Mouse (Mus musculus): ENCODE measurements around the gene Dync1i1.

Gene Dync1i1

DNA sequence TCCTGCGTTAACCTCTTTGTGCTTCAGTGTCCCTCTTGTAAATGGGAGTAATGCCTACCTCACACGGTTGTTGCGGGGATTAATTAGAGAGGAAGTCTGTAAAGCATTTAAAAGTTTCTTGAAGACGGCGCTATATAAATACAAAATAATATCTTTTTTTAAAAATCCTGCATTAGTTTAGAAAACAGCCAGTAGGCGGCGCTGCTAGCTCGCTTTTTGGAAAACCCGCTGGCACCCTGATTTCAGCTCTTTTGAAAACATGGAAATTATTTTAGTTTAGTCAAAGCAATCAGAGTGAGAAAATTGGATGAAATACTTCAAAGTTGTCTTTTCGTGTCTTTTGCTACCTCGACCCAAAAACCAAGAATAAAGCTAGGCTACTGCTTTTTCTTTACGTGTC lies 132.9 kb downstream of the Dync1i1 start:
- peak; percentile 61 for DNase-seq (ENCODE audit: low spot score)

DNA sequence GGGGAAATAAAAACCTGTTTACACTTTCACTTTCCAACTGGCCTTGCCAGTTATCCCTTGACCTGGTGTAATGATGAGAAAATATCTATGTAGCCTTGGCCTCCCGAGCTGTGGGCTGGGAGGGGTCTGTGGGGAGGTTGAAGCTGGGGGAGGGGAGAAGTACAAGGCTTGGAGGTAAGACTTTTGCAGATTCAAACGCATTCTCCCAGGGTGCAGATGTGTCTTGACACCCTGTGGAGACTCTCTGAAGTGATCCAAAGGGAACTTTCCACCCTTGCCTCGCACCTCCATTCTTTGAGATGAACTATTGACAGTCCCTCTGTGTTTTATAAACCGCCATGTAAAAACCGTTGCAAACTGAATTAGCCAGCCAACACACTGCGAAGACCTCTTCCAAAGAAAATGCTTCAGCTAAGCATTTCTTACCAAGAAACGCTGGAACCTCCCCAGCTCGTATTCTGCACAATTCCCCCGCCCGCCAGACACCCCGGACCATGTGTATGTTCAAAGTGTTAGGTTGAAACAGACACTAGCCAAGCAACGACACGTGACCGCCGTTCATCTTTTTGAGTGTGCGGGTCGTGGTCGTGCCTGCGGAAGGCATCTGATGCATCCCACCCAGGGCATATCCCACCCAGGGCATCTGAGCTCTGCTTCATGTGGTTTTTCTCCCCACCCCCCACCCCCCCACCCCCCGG lies 133.6 kb downstream of the Dync1i1 start:
- peak; percentile 34 for DNase-seq (ENCODE audit: low spot score)

DNA sequence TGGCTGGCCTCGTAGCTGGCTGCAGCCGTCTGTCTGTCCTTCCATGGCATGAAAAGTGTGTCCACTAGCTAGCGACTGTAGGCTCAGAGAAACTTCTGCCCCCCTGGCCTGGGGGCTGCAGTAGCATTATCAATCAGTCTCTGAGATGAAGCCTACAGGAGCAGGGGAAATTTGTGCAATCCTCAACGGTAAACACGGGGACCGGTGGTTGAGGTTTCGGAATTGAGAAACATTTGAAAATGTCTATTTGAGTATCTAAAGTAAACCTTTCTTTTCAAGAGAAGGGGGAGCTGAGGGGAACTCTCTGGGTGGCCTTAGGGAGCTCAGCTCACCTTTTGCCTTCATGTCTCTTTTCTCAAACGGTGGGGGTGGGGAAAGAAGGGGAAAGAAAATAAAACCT lies 134.2 kb downstream of the Dync1i1 start:
- DNase-seq (ENCODE audit: low spot score), result no peak

DNA sequence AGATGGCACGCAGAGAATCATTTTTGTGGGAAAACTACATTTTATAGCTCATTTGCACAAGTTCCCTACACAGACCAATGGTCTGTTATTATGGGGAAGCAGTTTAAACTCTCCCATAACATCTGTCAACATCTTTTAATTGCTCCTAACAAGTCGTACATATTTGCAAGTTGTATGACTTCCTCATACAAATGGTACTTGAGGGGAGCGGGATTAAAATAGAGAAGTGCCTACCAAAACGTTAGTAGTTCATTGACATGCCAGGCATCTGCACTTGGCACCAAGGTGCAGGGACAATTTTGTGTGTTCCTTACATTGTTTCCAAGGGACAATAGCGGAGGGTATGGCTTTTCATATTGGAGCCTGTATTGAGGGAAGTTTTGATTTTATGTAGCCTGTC lies 140.7 kb downstream of the Dync1i1 start:
- no peak for DNase-seq (ENCODE audit: low spot score)

DNA sequence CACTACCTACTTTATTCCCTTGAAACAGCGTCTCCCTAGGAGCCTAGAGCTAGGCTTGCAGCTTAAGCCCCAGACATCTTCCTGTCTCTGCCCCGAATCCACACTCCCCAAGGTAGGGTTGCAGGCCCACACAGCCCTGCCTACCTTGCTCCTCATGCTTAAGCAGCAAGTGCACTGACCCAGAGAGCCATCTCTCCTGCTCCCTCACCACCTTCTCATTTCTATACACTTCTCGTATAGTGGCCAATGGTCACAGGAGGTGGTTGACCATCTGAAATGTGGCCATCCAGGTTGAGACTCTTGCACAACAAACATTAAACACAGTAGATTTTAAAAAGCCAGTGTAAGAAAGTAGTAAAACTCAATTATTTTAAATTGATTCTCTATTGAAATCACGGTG lies 141.8 kb downstream of the Dync1i1 start:
- DNase-seq (ENCODE audit: low spot score), result no peak

DNA sequence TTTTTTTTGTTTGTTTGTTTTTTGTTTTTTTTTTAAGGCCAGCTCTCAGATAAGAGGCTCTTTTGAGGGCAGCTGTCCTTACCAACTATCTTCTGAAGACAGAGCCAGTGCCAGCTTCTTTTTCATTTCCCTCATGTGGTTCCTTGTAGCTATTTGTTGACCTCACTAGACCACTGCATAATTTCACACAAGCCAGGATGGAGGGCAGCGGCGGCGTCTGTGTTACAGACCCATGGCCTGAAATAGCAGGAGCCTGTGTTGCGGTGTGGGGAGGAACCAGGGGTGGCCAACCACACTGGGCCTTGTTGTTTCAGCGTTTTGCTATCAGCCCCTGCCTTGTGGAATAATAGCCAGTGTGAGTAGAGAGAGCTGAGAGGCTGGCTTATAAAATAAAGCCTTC lies 145.6 kb downstream of the Dync1i1 start:
- no peak for DNase-seq (ENCODE audit: low spot score)

DNA sequence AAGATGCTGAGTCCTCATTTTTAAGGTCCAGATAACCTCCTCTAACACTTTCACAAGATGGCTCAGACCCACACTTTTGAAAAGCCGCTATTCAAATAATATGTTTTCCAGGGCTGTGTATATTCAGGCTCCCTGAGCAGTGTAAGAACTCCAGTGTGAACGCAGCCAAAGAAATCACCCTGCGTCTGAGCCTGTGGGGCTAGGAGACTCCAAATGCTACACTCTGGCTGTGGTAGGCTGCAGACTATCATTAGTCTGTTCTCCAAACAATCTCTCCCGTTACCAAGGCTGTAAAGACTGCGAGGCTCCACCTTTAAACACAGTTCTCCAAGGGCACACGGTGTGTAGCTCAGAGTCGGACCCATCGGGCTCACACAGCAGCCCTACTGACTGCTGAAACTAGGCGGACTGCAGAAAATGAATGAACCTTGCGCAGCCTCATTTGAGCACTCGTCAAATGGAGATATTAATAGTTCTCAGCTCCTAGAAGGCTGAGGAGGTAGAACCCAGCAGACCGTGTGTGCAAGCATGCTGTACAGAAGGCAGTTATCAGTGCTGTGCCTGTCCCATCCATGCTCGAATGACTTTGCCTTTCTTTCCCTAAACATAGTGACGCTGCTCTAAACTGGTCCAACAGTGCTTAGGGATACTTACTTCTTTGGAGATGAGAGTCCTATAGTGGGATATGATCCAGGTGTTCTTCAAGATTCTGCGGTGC lies 146.3 kb downstream of the Dync1i1 start:
- no peak for DNase-seq (ENCODE audit: low spot score)

DNA sequence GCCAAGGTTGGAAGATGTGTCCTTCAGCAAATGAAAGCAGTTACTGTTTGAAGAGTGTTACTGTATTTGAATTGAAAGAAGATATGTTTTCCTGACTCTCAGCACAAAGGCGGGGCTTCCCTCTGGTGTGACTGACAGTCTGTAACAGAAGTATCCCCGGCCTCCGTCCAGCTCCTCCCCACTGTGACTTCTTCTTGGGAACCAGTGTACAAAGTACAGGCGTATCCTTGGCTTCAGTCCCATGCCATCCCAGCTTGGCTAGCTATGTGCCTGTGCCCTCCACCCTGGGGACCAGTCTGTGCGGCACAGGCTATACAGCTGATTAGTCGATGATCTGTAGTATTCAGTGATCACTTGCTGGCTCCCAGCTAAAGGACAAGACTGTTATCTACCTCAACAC lies 163.9 kb downstream of the Dync1i1 start:
- no peak for DNase-seq (ENCODE audit: low spot score)

DNA sequence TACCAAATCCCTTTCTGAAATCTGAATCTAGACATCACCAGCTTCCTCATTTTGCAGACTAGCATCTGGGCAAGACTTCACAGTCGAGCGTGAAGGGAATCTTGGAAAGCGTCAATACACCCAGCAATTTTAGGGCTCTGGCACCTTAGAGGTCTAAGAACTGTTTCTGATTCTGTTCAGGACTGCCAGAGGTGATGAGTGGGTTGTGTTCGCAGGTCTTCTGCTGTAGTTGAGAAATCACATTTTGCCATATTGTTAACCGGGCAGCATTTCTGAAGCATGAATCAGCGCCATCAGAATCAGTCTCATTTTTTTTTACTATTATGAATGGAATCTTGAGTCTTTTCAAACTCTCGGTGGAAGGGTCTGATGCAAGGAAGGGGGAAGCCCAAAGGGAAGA lies 185.9 kb downstream of the Dync1i1 start:
- DNase-seq (ENCODE audit: low spot score), result no peak

DNA sequence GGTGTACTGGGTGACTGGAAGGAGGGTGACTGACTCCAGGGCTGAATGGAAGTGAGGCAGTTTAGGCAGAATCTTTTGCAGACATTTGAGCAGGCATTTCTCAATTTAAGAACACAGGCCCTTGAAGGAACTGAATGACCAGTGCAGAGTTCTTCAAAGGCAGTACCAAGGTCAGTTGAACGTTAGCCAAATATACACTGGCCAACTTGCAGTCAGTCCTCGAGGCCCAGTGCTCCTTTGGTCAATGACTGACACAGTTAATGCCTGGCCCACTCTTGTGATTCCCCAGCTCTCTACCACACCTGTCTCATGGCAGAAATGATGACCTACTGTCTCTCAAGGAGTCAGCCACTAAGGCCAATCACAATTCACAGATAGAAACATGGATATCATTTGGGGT lies 189.6 kb downstream of the Dync1i1 start:
- DNase-seq (ENCODE audit: low spot score), result no peak

DNA sequence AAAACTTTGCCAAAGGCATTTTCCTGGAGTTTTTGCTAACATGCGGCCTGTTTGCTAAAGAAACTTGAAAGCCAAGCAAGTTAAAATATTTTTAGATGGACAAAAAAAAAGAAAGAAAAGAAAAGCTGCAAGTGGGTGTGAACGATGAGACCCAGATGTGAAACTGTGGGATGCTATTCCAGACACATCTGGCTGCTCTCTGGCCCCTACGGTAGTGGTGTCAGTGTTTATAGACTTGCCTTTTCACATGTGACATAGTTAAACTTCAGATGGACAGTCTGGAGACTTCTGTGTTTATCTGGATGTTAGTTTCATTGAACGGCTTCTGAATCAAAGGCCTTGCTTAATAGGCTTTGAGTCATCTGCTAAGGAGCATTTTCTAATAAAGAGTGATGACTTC lies 195.2 kb downstream of the Dync1i1 start:
- DNase-seq (ENCODE audit: low spot score), result no peak

DNA sequence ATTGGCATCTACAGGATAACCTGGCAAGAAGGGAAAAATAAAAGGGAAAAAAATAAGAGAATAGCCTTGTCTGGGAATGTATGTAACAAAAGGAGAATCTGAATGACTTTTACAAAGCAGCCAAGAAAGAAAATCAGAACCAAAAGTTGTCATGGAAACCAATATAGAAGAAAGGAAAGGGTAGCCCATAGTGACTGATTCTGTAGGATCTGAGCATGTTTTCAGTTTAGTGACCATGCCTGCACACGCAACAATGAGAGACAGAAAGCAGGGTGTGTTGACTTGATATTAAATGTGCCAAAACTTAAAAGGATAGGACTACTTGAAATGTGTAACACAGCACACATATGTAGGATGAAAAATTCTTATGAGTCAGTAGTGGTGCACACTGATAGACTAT lies 197.2 kb downstream of the Dync1i1 start:
- DNase-seq (ENCODE audit: low spot score), result no peak

DNA sequence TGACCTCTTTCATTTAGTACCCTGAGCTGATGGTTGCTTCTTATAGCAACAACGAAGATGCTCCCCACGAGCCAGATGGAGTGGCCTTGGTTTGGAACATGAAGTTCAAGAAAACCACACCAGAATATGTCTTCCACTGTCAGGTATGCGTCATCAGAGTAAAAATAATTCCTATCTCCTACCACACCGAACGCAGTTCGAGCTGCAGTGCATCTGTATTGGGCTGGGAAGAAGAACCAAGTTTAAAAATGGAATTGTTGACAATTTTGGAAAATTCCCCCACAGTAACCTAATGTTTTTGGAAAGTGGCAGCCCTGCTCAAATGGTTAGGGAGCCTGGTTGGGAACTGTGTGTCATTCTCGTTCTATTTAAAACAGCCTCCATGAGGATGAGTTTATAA lies 197.7 kb downstream of the Dync1i1 start:
- DNase-seq (ENCODE audit: low spot score), result no peak

DNA sequence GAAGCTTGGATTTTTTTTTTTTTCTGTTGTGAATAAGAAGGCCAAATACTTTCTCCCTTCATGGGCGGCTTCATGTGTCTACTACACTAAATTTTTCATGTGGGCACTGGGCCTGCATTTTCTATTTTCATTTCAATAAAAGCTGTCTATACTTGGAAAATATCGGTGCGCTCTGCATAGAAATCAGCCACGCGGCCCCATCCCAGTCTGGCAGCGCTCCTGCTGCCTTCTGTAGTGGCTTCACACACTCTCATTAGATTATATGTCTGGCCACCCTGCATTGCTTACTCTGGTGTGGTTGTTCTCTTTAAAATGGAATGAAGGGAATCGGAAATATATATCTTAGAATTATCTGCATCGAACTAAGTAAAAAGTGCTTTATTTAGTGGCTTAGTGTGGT lies 204.7 kb downstream of the Dync1i1 start:
- no peak for DNase-seq (ENCODE audit: low spot score)

DNA sequence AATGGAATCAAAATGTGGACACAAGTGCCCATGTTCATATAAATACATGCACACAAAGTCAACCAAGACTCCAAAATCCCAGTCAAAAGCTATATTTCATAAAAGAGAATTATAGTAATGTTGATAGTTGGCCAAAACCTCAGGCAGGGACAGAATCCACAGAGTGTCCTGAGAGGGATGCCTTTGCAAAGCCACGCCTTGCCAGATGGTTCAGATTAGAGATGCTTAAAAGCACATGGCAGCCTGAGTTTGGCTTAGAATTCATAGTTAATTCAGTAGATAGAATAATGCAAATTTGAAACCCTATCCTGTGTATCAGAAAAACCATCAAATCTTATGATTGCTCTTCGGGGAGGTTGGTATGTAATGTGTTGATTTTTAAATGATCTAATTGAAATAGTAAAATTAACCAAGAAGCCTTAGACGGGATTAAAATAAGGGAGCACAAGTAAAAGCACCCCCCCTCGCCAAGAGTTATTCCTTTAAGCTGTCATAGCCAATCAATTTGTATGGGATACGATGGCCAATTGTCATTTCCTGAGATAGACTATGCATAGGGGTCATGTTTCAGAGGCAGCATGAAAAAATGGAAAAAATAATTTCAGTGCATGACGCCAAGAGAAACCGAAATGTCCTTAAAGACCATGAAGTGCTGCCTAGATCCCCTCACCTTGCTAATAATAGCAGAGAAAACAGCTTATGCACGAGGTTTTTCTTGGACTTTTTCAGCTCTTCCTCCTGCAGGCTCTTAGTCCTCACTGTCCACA lies 210.3 kb downstream of the Dync1i1 start:
- DNase-seq (ENCODE audit: low spot score), result peak; percentile 37

DNA sequence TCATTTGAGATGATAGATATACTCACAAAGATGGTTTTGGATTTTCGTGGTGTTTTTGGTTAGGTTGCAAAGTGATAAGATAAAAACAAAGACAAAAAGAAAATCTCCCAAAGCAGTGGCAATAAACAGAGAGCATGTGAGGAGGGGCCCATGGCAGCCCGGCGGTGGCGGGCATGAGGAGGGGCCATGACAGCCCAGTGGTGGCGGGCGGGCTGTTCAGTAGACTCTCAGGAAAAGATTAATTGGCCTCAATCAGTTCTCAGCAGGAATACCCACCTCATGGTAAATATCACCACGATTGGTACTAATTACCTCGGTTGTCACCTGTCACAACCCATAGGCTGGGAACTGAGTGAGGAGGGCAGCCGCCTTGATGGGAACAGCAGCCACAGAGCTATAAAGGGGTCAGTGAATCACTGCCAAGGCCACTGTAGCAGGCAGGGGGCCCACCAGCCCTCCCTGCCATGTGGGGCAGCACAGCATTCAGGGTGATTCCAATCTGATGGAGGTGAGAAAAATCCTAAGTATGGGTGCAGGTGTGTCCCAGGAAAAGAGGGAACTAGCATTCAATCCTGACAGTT lies 224.5 kb downstream of the Dync1i1 start:
- no peak for DNase-seq (ENCODE audit: low spot score)

DNA sequence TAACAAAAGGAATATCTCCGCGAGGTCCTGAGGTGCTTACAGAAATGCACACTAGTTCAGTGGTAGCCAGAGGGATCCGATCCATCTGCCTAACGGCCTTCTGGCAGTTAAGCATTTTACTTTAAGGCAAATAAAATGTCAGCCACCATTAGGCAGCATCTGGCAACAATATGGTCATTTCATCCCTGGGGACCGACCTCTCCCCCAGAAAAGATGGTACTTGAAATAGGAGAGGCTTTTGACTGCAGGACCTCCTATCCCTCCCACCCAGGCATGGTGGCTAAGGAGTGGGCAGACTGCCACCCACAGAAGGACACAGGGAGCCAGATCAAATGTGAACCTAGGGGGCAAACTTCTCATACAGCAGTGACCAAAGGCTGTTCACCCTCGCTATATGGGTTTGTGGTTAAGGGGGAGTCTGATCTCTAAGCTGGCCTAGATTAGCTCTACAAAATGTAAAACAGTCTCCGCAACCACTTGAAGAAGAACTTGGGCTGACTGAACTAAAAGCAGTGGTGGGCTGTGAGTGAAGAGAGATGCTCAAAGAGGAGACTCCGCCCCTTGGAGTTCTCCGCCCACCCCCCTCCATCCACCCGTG lies 231.0 kb downstream of the Dync1i1 start:
- DNase-seq (ENCODE audit: low spot score), result peak; percentile 46

DNA sequence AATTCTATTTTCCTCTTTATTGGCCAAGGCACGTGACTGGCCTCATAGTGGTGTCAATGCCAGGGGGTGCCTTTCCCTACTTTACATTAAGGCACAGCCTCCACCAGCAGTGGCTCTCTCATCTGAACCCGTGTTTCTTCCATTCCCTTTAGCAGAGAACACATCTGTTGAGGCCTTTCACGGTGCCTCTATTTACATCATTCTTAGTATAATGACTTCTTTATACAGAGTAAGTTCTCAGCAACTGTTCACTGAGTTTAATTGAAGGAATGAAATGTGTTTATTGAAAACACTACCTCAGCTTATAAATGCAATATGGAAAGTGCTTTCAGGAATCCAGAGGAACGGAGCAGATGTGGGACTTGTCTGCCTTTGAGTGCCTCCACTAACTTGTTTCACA lies 235.3 kb downstream of the Dync1i1 start:
- DNase-seq (ENCODE audit: low spot score), result no peak

DNA sequence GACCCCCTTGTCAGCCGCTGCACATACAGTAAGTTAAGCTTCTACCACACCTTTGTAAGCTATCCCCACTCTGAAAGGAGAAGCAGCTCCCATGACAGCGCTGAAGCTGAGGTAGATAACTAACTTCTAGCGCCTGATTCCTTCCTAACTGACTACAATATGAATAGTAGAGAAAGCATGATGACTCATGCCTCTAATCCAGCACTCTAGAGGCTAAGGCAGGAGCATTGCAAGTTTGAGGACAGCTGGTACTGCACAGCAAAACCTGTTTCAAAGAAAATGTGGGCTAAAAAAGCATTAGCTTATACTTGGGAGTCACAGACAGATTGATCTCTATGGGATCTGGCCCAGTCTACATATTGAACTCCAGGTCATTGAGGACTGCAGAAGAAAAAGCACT lies 236.5 kb downstream of the Dync1i1 start:
- DNase-seq (ENCODE audit: low spot score), result no peak

DNA sequence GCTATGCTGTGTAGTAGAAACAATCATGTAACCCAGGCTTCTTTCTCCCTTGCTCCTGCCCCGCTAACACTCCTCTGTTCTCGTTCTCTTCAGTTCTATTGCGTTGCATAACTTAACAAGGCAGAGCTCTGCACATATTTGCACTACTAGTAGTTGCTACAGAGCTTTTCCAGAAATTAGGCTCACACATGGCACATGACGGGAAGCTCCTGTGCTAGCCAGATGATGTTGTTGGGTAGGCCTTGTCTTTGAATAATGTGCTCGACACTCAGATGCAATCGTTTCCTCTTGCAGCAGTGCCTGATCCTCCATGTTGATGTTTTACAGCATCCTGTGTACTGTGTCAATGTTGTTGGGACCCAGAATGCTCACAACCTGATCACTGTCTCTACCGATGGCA lies 240.9 kb downstream of the Dync1i1 start:
- no peak for DNase-seq (ENCODE audit: low spot score)

DNA sequence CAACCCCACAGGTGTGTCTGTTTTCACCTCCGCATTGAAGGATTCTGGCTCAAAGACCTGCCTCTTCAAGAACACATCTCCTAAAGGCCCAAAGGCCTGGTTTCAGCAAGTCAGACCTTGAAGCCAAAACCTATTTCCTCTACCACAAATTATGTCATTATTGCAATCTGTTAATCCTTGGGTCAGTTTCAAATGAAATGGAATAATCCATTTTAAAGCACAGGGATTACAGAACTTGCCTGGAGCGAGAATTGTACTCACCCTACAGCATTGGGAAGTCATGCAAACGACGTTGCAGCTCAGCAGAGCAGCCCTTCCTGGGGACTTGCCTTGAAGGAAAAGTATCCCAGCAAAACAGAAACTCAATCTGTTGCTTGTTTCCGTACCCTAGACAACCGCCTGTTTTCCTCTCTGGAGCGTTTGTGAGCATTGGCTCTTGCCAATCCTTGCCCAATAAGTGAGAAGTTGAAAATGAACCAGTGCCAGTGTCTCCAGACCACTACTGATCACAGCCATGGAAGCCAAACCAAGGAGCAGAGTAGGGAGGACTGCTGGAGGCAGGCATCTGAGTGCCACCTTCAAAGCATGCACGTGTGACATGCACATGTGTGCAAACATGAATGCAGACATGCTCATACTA lies 241.5 kb downstream of the Dync1i1 start:
- DNase-seq (ENCODE audit: low spot score), result no peak

DNA sequence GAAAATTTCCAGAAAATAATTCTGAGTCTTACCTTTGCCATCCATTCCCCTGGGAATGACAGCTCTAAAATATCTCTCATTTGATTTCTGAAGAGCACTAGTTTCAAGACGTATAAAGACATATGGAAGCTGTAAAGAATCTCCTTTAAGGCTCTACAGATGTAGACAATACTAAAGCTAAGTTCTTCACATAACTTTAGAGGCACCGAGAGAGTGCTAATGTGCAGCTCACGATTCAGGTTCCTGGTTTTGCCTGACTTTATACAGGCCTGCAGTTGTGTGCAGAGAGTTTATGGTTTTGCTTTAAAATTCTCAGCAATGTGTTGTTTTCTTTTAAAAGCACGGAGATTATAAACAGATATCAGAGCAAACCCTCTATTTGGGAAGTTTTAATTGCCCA lies 242.1 kb downstream of the Dync1i1 start:
- no peak for DNase-seq (ENCODE audit: low spot score)
